Mouse (Mus musculus): ENCODE data around the gene Gm10644. TPM values are rescaled to one million over a fixed set of nuclear protein-coding genes. Genes with fewer than 3 reads are reported as not detected.

The Gm10644 gene
- total and polyA plus RNA-seq, 2 experiments from 2014 or later, result 0.39 to 0.60 TPM

DNA sequence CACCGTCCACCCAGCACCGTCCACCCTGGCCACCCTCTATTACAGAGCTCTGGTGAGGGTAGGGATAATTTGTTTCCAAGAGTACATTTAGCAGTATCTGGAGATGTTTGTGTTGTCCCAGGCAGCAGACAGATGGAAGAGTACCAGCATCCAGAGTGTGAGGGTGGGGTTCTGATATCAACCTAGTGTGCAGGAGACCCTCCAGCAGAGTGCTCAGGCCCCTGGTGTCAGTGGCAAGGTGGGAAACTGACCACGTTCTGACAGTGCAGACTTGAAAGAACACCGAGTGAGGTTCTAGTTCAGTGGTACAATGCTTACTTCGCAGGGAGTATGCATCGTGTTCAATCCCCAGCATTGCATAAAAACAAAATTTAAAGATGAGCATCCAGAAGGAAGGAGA lies 16.7 kb upstream of the Gm10644 start:
- peaks cover 12% of the 10 kb centered on the region; the same call in 1 of the 2 replicates for H3K4me1 ChIP-seq (ENCODE audit: insufficient read depth, low read length)
- DNase-seq (ENCODE audit: low spot score) (no peak), ATAC-seq (ENCODE audit: low FRiP score) (no peak)
- no peaks in the 10 kb centered on the region for H3K36me3 ChIP-seq (ENCODE audit: insufficient read depth, low read length)
- no peaks in the 10 kb centered on the region for H3K27me3 ChIP-seq (ENCODE audit: insufficient read depth, low read length)
- whole genome bisulfite sequencing, result 72% methylated on average over 6 of the region's 6 CpGs
- no peak overlapping the region for H3K27ac ChIP-seq (ENCODE audit: low read depth, low read length)
- no peak overlapping the region for H3K9ac ChIP-seq (replicated peaks; ENCODE audit: low read length, poor library complexity, severe bottlenecking)
- peak overlapping the region; percentile 77 for H3K4me2 ChIP-seq (ENCODE audit: low read depth, low read length, poor library complexity, severe bottlenecking)
- H3K4me3 ChIP-seq (ENCODE audit: low read depth, low read length), result peak overlapping the region; percentile 95; the same call in 1 of the 2 replicates
- no peaks in the 10 kb centered on the region for H3K9me3 ChIP-seq (ENCODE audit: low read length)
- TF ChIP-seq CTCF (IDR thresholded peaks at IDR 0.05), result no peak

DNA sequence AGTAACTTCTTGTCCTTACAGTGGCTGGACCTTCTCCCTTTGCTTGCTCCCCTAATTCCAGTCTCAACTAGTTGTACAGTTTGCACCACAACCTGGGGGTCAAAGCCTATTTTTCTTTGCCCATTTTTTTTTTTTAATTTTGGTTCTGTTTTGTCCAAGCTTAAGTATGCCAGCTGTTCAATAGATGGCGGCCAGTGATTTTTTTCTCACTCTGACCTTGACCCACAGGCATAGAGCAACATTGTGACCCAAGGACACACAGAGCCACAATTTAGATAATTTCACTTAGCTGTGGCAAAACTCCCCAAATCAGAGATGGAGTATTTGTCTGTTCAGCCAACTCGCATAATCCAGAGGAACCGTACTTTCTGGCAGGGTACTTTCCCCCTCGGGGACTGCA lies 16.1 kb upstream of the Gm10644 start:
- Histone ChIP-seq H3K4me2 (ENCODE audit: low read depth, low read length, poor library complexity, severe bottlenecking) (no peak overlapping the region), H3K27ac (ENCODE audit: low read depth, low read length) (no peak overlapping the region), H3K4me3 (ENCODE audit: low read depth, low read length) (no peak overlapping the region), H3K36me3 (ENCODE audit: insufficient read depth, low read length) (no peaks in the 10 kb centered on the region), H3K4me1 (ENCODE audit: insufficient read depth, low read length) (peaks cover 9% of the 10 kb centered on the region; the same call in 1 of the 2 replicates), H3K9me3 (ENCODE audit: low read length) (no peaks in the 10 kb centered on the region), H3K27me3 (ENCODE audit: insufficient read depth, low read length) (no peaks in the 10 kb centered on the region), H3K9ac (replicated peaks; ENCODE audit: low read length, poor library complexity, severe bottlenecking) (no peak overlapping the region)
- ATAC-seq (ENCODE audit: low FRiP score), result no peak
- no peak for TF ChIP-seq CTCF (IDR thresholded peaks at IDR 0.05)
- 92% methylated on average over 4 of the region's 4 CpGs for WGBS
- DNase-seq (ENCODE audit: low spot score), result no peak

DNA sequence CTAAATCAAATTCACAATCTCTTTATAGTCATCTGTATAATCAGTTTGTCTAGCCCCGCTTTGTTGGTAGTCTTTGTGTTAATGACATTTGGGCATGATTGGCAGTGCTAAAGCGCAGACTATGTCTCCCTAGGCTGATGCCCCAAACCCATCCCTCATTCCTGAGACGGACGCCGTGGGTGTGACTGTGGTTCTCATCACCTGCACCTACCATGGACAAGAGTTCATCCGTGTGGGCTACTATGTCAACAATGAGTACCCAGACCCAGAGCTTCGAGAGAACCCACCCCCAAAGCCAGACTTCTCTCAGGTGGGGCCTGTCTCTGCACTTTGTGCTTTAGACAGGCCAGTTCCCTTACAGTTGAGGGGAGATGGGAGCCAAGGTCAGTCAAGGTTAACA lies 12.7 kb upstream of the Gm10644 start:
- Histone ChIP-seq H3K9me3 (ENCODE audit: low read length) (no peaks in the 10 kb centered on the region), H3K27ac (ENCODE audit: low read depth, low read length) (no peak overlapping the region), H3K9ac (replicated peaks; ENCODE audit: low read length, poor library complexity, severe bottlenecking) (no peak overlapping the region), H3K27me3 (ENCODE audit: insufficient read depth, low read length) (no peaks in the 10 kb centered on the region), H3K4me1 (ENCODE audit: insufficient read depth, low read length) (peaks cover 5% of the 10 kb centered on the region; the same call in 1 of the 2 replicates), H3K36me3 (ENCODE audit: insufficient read depth, low read length) (no peaks in the 10 kb centered on the region), H3K4me2 (ENCODE audit: low read depth, low read length, poor library complexity, severe bottlenecking) (no peak overlapping the region), H3K4me3 (ENCODE audit: low read depth, low read length) (no peak overlapping the region)
- no peak for ATAC-seq (ENCODE audit: low FRiP score)
- WGBS, result 98% methylated on average over 7 of the region's 7 CpGs
- TF ChIP-seq CTCF (IDR thresholded peaks at IDR 0.05), result no peak
- no peak for DNase-seq (ENCODE audit: low spot score)

DNA sequence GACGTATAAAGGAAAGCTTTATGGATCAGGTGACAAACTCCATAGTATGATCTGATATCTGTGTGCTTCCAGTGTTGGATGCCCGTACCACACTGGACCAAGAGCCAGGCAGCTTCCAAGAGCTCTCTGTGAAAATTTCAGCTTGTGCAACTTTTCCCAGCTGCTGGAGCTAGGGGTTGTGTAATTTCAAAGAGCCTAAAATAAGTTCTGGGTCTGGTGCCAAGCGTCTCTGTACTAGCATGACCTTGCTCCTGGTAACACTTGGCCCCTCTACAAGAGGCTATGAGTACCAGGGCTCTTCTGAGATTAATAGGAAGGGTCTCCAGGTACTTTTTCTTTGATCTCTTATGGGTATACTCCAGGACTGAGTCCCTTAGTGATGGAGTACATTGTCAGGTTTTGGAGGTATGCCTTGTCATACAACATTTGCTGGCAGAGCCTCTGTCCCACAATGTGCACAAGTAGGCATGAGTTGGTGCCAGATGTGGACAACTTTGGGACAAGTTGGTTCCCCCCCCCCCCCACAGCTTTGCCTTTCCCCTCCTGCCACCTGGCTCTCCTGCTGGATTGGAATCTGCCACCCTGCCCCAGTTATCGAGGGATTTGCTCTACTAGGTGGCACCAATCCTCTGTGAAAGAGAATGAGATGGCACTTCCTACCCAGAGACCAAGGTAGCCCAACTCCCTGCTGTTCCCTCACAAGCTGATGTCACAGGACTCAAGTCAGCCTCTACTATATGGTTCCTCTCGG lies 9.2 kb upstream of the Gm10644 start:
- H3K4me3 ChIP-seq (ENCODE audit: low read depth, low read length), result no peak overlapping the region
- no peaks in the 10 kb centered on the region for H3K27me3 ChIP-seq (ENCODE audit: insufficient read depth, low read length)
- WGBS, result 91% methylated on average over 5 of the region's 5 CpGs
- H3K9me3 ChIP-seq (ENCODE audit: low read length), result no peaks in the 10 kb centered on the region
- no peak overlapping the region for H3K4me2 ChIP-seq (ENCODE audit: low read depth, low read length, poor library complexity, severe bottlenecking)
- no peak for TF ChIP-seq CTCF (IDR thresholded peaks at IDR 0.05)
- H3K9ac ChIP-seq (replicated peaks; ENCODE audit: low read length, poor library complexity, severe bottlenecking), result no peak overlapping the region
- no peak overlapping the region for H3K27ac ChIP-seq (ENCODE audit: low read depth, low read length)
- H3K4me1 ChIP-seq (ENCODE audit: insufficient read depth, low read length), result no peaks in the 10 kb centered on the region
- H3K36me3 ChIP-seq (ENCODE audit: insufficient read depth, low read length), result no peaks in the 10 kb centered on the region
- no peak for ATAC-seq (ENCODE audit: low FRiP score)
- DNase-seq (ENCODE audit: low spot score), result no peak

DNA sequence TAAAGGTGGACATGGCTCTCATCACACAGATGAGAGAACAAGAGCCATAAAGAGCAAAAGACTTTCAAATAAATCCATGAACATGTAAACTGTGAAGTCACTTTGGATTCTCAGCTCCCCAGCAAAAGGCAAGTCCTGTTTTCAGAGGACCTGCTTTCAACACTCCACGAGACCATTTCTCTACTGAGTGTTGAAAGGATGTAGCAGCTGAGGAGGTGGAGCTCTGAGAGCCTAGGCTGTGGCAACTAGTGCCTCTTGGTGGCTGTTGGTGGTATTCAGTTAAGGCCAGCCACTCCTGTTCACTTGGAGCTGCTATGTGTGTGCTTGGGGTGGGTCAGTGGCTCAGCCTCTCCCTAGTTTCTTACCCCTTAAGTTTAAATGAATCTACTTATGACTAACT lies 1.8 kb upstream of the Gm10644 start:
- Histone ChIP-seq H3K27me3 (ENCODE audit: insufficient read depth, low read length) (no peaks in the 10 kb centered on the region), H3K36me3 (ENCODE audit: insufficient read depth, low read length) (no peaks in the 10 kb centered on the region), H3K4me1 (ENCODE audit: insufficient read depth, low read length) (no peaks in the 10 kb centered on the region), H3K9ac (replicated peaks; ENCODE audit: low read length, poor library complexity, severe bottlenecking) (no peak overlapping the region), H3K4me3 (ENCODE audit: low read depth, low read length) (no peak overlapping the region), H3K27ac (ENCODE audit: low read depth, low read length) (no peak overlapping the region), H3K4me2 (ENCODE audit: low read depth, low read length, poor library complexity, severe bottlenecking) (peak overlapping the region; percentile 94; the same call in 1 of the 2 replicates), H3K9me3 (ENCODE audit: low read length) (no peaks in the 10 kb centered on the region)
- WGBS, result 6% methylated on average over 1 of the region's 1 CpGs
- ATAC-seq (ENCODE audit: low FRiP score) (no peak), DNase-seq (ENCODE audit: low spot score) (peak; percentile 31)
- TF ChIP-seq CTCF (IDR thresholded peaks at IDR 0.05), result peak; percentile 30

DNA sequence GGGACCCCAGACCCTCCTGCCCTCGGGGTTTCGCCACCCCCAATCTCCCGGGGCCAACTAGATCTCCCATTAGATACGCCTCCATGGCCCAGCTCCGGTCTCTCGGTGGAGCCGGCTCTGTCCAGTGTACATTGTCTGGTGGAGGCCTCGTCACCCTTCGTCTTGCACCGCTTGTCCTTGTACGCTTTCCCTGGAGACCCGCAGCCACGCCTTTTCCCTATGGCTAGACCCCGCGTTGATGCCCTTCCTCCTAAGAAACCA lies 883 bp upstream of the Gm10644 start:
- Histone ChIP-seq H3K9me3 (ENCODE audit: low read length) (no peaks in the 10 kb centered on the region), H3K4me2 (ENCODE audit: low read depth, low read length, poor library complexity, severe bottlenecking) (peak overlapping the region; percentile 94), H3K9ac (replicated peaks; ENCODE audit: low read length, poor library complexity, severe bottlenecking) (no peak overlapping the region), H3K36me3 (ENCODE audit: insufficient read depth, low read length) (no peaks in the 10 kb centered on the region), H3K4me3 (ENCODE audit: low read depth, low read length) (peak overlapping the region; percentile 49), H3K27me3 (ENCODE audit: insufficient read depth, low read length) (no peaks in the 10 kb centered on the region), H3K4me1 (ENCODE audit: insufficient read depth, low read length) (no peaks in the 10 kb centered on the region), H3K27ac (ENCODE audit: low read depth, low read length) (no peak overlapping the region)
- TF ChIP-seq CTCF (IDR thresholded peaks at IDR 0.05), result no peak
- WGBS, result under 1% methylated on average over 14 of the region's 15 CpGs
- ATAC-seq (ENCODE audit: low FRiP score) (no peak), DNase-seq (ENCODE audit: low spot score) (no peak)

Data from midbrain, postnatal 0 days (tissue).